Mouse (Mus musculus) heart, postnatal 0 days (tissue): ENCODE data around the gene Rdm1.

Experiments used
- CTCF ChIP-seq: IDR thresholded peaks from 2 replicates; pipeline ENCODE4 v1.5.1; 2016; ENCODE audit warnings: antibody characterized with exemption, control low read depth, low read depth
- EP300 ChIP-seq: IDR thresholded peaks from 2 replicates; pipeline ENCODE4 v1.6.1; 2016; ENCODE audit warnings: antibody characterized with exemption, low read depth

DNA sequence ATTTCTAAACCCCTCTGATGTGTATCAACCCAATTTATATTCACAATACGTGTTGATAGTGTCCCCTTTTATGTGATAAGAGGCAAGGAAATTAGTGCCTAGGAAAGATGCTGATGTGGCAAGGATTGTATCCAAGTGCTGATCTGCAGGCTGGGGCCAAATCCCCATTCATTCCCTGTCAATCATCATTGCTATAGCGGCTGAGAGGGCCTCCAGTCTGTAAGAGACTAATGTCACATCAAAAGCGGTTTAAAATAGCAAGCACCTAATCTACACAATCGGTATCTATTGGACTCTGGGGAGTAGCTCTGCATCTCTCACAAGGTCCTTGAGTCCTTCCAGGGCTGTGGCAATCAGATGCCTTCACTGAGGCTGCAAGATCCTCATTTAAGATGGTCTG, 12.9 kb upstream of the Rdm1 start:
- TF ChIP-seq CTCF (no peak), EP300 (no peak)
